Mouse (Mus musculus): ENCODE results near the gene Szrd1.
A peak's percentile ranks its signal among the peaks of the same experiment; 100 is the strongest.

Gene Szrd1

DNA sequence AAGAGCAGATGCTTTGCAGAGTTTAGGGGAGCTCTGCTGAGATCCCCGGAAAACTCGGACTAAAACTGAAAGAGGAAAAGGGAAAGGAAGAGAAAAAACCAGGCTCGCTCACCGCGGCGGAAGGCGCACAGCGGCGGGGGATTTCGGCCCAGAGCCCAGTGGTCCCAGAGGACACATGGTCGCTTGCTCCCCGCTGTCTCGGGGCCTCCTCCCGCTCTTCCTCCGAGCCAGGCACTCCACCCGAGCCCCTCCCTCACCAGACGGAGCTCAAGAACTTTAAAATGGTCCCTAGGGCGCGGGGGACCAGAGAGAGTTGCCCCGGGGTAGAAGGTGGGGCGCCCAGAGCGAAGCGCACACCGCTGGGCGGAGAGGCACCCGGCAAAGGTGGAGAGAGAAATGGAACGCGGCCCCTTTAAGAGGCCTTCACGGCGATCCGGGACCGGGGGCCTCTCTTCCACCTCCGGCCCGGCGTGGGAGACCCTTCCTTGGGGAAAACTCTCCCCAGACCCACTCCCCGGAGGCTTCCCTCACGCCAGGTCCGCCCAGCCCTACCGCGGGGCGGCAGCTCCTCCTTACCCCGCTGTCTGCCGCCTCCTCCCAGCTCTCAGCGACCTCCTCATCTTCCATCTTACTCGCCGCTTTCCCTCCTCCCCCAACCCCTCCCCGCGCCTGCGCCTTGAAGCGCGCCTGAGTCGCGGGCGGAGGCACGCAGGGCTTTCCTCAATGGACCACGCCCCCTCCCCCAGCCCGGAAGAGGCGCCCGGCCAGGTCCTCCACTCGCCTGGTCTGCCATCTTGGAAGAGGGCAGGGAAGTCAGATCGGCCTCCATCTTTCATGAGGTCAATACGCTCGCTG lies at the start of gene Szrd1:
Gene Szrd1 (minus strand): TSS at position 660 of the 855 bp plus-strand sequence.
- DNase-seq (ENCODE audit: inconsistent ontology term) = peak; percentile 100

DNA sequence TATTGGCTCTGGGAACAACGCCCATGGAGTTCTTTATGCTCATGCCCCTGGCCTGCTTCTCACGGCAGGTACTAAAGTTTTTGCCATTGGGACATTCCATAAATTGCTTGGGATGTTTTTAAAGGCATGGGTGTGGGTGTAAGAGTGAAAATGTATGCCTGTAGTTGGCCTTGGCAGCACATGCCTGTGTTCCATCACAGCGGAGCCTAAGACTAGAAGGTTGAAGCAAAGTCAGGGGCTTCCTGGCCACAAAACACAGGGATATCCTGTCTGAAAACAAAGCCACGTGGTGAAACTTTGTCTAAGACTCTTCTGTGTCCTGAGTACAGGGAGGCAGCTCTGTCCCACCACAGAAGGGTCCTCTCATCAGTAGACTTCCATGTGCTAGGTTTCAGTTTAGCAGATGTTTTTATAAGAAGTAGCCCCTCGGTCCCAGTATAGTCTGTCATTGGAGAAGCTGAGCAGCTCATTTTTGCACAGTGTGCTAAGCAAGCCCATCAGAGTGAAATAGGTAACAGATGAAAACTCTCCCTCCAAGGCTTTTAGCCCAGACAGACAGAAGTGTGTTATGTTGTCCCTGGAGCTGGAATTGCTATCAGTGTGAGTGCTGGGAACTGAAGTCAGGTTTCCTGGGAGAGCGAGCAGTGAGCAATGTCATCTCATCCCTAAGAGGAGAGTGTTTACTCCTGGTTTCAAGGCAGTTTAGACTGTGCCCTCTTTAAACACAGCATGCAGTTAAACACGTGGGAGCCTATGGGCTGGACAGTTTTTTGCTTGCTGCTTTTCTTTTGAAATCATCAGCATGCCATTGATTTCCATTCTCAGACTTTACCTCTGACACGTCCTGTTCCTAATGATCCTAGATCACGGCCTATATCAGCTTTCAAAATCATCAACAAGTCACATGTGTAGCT lies 47.6 kb upstream of the Szrd1 start:
- DNase-seq (ENCODE audit: inconsistent ontology term) = no peak

DNA sequence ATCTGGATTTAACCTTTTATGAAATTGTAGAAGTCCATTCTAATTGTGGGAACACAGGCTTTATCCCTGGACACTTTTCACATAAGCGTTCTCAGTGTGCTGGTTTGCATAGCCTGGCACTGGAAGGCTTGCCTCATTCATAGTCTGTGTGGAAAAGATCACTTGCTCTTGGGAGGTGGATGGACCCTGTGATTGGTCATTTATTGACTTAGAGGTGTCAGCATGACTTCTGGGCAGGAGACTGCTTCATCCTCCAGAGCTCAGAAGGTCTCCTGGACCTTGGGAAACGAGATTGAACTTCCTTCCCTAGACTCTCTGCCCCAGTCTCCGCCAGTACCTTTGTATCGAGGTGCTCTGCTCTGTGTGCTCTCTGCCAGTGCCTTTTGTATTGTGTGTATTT lies 44.9 kb upstream of the Szrd1 start:
- DNase-seq (ENCODE audit: inconsistent ontology term) = no peak

DNA sequence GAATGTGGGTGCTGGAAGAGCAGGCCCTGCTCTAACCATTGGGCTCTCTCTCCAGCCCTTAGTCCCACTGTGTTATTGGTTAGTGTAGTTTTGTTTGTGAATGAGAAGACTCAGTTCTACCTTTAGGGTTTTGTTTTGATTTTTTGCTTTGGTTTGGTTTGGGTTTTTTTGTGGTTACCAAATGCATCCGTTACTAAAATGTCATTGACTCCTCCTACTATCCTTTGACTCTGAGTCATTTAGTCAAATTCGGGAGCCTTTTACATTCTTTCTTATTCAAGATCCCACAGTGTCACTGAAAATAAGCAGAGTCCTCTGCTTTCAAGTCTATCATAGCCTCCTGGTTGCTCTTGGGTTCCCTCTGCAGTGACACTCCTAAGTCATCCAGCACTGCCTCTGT lies 44.4 kb upstream of the Szrd1 start:
- DNase-seq (ENCODE audit: inconsistent ontology term) = no peak

DNA sequence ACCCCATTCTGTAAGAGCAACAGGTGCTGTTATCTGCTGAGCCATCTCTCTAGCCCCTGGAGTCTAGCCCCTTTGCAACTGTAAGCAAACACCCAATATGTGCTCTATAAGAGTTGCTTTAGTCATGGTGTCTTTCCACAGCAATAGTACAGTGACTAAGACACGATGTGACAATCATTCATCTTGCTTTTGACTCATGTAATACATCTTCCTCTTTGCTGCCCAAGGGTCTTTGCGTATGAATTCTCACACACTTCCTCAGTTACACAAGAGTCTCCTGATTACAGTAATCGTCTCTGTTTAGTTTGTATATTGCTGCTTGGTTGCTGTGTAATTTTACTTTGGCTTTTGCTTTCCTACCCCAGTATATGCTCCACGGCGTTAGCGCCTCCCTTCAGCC lies 42.4 kb upstream of the Szrd1 start:
- no peak for DNase-seq (ENCODE audit: inconsistent ontology term)

DNA sequence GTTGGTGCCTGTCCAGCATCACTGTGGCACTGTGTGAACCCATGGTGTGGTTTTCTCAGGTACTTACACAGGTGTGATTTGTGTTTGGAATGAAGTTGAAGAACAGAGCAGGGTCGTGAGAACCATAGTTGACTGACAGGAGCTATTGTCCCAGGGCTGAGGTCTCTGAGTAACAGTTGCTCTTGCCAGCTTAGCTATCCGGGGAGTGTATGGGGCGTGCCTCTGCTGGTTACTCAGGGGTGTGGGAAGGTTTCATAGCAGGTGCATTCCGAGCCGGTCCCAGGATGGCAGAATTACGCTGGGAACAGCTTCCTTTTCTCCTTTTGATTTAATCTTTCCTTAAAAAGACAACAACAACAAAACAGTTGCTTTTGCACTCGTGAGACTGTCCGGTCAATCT lies 41.3 kb upstream of the Szrd1 start:
- DNase-seq (ENCODE audit: inconsistent ontology term) = no peak

DNA sequence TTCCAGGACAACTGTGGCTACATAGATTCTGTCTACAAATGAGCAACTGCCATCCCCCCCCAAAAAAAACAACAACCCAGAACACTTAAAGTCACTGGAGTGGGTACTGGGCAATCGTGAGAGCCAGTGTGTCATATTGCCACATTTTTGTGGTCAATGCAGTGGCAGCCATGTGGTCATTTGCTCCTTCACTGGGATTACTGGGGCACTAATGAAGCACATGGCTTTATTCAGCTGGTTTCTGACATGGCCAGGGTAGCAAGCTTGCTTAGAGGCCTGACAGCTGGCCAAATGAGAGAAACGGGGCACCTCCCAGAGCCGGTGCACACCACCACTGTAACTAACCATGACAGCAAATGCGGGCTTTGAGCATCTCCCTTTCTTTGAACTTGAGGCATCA lies 38.9 kb upstream of the Szrd1 start:
- peak; percentile 79 for DNase-seq (ENCODE audit: inconsistent ontology term)

DNA sequence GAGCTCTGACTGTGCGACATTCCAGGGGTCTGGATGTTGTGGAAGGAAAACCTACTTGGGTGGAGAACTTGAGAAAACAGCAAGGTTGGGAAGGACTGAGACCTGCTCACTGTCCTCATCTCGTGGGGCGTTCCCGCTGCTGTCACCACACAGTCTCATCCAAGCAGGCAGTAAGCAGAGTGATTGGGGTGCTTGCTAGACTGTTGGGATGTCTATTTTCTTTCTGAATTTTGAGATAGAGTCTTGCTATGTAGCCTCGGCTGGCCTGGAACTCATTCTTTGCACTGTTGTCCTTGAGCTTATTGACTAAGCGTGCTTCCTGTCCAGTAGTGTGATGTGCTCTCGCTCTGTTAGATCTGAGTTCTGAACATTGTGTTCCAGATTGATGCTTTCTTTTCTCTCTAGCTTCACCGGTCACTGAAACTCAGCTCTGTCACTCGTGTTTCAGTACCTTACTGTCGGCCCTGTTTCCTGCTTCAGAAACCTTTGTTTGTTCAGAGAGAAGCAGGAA lies 36.8 kb upstream of the Szrd1 start:
- DNase-seq (ENCODE audit: inconsistent ontology term) = no peak

DNA sequence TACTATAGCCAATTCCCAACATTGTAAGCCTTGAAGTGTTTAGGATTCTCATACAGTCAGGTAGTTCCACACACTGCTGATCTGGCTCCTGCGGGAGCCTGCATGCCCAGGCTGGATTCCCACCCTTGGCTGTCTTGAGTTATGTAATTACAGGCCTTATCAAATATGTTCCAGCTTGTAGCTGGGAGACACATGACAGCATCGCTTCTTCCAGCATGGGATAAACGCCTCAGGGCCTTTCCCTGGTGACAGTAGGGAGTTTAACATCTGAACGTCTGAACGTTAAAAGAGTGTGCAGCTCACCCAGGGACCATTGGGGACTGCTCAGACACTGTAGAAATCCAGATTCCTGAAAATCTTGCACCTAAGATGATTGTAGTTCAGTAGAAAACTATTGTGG lies 36.2 kb upstream of the Szrd1 start:
- DNase-seq (ENCODE audit: inconsistent ontology term) = no peak

DNA sequence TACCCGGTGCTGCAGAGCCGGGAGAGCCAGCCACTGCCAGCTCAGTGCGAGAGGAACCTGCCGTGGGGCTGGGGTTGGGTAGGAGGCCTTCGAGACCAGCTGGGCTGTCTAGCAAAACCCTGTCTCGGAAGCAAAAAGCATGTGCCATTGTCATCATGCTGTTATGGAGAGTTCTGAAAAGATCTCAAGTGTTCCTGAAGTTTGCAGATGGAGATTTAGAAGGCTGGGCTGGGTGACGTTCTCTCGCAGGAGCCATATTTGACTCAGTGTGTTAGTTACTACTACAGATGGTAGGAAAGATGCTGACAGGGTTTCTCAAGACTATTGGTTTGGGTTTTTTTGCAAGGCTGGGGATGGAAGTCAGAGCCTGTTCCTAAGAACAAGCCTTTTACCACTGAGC lies 32.5 kb upstream of the Szrd1 start:
- no peak for DNase-seq (ENCODE audit: inconsistent ontology term)

DNA sequence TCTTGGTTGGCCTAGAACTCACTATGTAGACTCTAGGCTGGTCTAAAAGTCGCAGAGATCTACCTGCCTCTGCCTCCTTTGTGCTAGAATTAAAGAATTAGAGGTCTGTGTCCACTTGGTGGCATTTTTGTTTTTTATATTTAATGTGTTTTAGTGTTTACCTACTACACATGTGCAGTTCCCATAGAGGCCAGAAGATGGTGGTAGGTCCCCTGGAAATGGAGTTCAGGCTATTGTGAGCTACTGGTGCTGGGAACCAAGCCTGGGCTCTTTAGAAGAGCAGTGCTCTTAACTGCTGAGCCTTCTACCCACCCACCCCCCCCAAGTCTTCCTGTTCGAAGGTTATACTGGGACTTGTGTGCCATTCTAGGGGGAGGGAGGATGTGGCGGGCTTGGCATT lies 27.6 kb upstream of the Szrd1 start:
- no peak for DNase-seq (ENCODE audit: inconsistent ontology term)

DNA sequence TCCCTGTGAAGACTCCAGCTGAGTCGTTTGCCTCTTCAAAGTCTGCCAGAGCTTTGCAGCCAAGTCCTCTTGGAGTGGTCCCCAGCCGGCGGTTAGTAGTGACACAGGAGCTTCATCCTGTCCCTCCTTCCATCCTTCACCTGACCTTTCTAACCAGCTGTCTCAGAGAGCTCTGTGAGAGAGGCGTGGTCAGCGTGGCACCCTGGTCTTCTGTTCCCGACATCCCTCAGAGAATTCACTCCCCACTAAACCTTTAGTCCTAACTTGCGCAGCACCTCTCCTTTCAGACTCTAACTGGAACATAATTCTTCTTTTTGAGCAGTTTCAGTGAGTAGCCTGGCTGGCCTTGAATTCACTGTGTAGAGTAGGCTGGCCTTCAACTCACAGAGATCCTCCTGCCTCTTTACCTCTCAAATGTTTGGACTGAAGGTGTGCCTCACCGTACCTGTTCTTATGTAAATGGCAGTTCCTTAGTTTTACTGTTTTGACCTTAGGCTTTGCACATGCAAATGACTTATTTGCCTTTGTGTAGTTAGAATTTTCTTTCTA lies 26.2 kb upstream of the Szrd1 start:
- DNase-seq (ENCODE audit: inconsistent ontology term) = no peak

DNA sequence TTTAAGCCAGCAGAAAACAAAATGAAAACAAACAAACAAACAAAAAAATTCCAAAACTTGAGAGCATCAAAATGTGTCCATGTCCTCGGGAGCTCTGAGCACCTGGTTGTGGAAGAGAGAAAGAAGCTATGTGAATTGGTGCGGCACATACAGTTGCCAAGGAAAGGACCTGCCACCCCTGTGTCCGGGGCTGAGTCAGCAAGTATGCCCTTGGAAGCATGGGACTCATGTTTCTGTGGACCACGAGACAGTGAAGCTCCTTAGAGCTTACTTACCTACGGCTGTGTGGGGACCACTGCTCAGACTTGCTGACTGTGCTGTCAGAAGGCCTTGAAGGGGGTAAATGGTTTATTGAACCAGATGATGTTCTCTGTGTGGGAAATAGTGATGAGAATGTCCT lies 24.2 kb upstream of the Szrd1 start:
- no peak for DNase-seq (ENCODE audit: inconsistent ontology term)

DNA sequence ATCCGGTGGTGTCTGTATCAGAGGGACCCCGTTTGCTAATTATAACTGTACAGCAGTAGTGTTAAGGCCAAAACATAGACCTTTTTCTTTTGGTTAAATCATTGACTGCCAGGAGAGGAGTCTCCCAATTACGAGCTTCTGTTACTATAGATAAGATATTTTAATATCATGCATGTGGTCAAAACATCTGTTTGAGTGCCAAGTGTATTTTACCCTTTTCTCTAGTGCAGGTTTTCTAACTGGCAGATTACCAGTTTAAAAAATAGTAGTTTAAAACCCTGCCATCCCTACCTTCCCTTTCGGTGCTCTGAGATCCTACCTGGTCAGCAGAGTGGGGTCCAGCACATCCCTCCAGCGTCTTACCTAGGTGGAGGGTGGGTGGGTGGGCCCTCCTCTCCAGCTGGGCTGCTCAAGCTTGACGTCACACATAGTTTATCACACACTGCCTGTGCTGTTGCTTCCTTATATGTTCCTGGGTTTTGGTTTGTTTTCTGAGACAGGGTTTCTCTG lies 22.2 kb upstream of the Szrd1 start:
- no peak for DNase-seq (ENCODE audit: inconsistent ontology term)

DNA sequence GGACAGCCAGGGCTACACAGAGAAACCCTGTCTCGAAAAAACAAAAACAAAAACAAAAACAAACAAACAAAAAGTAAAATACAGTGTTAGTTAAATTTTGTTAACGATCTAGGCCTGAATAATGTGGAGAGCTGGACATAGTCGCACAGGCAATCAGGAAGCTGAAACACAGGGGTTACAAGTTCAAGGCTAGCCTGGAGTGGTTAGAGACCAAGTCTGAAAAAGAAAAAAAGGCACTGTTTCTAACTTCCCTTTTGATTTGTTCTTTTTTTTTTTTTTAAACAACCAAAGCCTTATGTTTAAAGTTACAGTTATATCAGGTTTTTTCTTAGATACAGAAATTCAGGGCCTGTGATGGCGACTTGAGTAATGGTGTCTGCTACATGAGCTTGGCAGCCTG lies 20.6 kb upstream of the Szrd1 start:
- DNase-seq (ENCODE audit: inconsistent ontology term) = no peak

DNA sequence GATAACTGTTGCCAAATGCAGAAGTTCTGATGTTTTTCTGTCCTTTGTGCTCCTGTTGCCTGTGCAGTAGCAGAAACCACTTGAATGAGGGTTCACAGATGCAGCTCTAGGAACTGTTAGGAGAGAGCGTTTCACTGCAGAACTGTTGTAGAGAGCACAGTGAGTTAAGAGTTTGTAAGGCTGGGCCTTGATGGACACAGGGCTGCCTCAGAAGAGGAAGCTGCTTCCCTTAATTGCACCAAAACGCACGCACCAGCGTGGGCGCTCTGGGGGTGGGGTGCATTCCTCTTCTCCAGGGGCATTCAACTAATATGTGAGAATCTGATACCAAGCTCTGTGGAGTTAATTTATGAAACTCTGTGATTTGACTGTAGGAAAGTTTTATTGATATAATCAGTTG lies 20.1 kb upstream of the Szrd1 start:
- peak; percentile 90 for DNase-seq (ENCODE audit: inconsistent ontology term)

DNA sequence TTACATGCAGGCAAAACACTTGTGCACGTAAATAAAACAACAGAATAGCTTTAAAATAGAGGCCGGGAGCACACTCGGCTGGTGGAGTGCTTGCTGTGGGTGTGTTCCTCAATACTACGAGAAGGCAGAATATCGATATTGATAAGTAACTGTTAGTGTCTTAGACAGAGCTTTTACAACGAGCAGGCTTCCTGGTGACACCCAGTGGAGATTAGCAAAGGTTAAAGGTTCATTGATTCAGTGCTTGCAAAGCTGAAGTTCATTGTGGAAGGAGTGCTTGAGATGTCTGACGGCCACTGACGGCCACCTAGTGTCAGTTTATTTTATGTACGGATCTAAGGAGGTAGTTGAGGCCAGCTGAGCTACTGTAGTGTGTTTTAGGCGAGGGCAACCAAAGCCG lies 19.5 kb upstream of the Szrd1 start:
- DNase-seq (ENCODE audit: inconsistent ontology term) = no peak

DNA sequence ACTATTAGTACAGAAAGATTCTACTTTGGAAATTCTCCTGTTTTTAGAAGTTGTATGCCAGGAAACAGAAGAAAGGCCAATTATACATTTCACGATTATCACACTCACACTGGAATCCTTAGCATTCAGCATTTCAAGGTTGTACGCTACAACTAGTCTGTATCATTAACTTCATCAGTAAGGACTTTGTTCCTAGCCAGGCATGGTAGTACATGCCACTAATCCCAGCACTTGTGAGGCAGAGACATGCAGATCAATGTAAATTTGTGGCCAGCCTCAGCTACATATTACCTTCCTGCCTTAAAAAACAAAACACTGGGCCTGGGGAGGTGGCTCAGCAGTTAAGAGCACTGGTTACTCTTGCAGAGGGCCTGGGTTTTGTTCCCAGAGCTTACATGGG lies 19.0 kb upstream of the Szrd1 start:
- no peak for DNase-seq (ENCODE audit: inconsistent ontology term)

DNA sequence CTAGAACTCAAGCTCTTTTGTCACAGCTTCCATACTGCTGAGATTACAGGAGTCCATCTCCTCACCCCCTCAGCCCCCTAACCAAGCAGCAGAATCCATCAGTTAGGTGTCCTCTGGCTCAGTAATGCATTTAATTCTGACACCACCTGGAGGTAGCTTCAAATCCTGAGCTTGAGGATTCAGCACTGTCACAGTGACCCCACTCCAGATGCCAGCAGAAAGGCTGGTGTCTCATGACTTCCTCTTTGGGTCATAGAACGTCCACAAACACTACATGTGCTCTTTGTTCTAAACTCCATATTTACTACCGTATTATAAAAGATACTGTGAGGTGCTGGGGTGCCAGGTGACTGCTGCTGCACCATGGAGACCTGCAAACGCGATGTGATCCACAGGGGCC lies 17.9 kb upstream of the Szrd1 start:
- no peak for DNase-seq (ENCODE audit: inconsistent ontology term)

DNA sequence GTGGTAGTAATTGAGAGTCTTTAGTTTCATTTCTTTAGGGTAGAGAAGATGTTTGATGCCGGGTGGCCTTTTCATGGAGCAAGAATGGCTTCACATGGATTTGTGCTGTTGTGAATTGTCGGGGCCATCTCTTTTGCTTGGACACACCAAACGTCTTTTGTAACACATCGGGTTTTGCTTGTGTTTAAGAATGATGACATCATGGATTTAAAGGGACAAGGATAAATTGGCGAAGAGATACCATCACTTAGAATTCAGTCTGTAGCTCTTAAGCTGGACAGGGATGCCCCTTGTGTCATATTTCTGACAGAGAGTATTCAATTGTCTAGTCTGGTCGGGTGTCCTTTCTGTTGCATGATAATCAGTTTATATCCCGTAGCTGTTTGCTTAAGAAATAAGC lies 9.5 kb upstream of the Szrd1 start:
- DNase-seq (ENCODE audit: inconsistent ontology term) = no peak

DNA sequence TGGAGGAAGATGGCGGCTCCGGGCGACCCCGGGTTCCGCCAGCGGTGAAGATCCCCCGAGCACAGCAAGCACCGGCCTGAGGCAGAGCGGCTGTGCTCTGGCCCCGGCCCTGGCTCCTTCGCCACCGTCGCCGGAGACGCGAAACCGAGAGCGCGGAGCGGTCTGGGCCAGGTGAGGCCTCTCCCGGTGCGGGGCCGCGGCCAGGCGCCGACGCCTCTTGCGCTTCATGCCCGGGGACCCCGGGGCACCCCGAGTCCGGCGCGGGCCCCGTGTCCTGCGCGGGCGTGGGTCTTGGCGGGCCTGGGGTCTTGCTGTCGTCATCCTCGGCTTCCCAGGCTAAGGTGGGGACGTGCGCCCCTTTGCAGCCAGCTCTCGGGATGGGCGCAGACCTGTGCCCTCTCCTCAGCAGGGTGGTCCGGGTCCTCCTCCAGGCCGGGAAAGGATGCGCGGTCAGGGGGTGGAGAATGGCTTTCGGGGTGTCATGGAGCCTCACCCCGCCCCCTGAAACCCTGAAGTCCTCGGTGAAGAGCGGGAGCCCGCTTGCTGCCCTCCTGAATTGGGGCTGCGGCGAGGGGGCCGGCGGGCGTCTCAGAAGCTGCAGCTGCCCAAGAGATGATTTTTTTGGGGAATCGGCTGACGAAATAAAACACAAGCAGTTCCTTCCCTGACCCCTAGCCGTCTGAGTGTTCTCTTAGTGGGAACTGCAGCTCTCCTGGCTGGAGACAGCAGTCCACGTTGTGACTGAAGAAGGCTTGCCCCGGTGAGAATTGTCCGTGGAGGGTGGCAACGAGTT lies 8.6 kb upstream of the Szrd1 start:
- DNase-seq (ENCODE audit: inconsistent ontology term) = peak; percentile 55
